Mouse (Mus musculus): Measurements from ENCODE around the gene Cldn24.

Cldn24 gene

DNA sequence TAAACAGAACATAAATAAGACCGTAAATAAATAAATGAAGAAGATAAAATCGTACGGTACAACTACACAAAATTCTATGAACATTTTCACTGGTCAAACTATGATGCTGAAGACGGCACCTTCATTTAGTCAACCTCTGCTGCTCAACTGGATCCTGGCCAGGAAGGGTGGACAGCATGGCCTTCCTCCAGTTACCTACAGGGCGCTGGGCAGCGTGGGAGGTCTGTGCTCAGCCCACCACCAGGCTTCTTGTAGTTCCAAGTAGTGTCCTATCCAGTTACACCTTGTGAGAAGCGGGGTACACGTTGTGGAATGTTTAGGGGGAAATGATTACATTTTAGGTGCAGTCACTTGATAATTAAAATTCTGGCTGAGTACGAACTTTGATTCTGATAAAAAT is 5.0 kb downstream of the Cldn24 start:
- no peak for DNase-seq (ENCODE audit: low spot score in 2 of 2)

GRCm38 (mm10) chr8:47832616-47833015 is 10.7 kb downstream of the Cldn24 start:
- DNase-seq (ENCODE audit: low spot score in 2 of 2), result no peak

GRCm38 (mm10) chr8:47833944-47834343 is 12.0 kb downstream of the Cldn24 start:
- no peak for DNase-seq (ENCODE audit: low spot score in 2 of 2)

- DNase-seq (ENCODE audit: low spot score in 2 of 2), result no peak
Measured at GRCm38 (mm10) chr8:47843063-47843462, 21.1 kb downstream of the Cldn24 start.

DNA sequence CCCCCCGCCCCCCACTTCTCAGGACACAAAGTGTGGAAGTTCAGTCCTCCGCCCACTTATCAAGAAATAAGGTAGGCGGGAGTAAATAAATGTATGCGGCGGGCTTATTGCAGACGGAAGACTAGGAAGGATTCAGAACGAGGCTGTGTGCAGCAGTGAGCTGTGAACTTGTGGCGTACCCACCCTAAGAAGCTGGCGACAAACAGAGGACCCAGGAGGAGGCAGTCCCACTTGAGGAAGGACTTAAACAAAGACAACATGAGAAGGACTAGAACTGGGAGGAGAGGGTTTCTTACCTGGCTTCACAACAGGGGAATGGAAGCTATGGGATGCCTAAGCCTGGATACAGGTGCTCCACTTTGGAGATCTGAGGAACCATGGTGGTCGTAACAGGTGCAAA is 21.7 kb downstream of the Cldn24 start:
- DNase-seq (ENCODE audit: low spot score in 2 of 2), result no peak

- no peak for DNase-seq (ENCODE audit: low spot score in 2 of 2)
Measured at GRCm38 (mm10) chr8:47845956-47846355, 24.0 kb downstream of the Cldn24 start.

DNA sequence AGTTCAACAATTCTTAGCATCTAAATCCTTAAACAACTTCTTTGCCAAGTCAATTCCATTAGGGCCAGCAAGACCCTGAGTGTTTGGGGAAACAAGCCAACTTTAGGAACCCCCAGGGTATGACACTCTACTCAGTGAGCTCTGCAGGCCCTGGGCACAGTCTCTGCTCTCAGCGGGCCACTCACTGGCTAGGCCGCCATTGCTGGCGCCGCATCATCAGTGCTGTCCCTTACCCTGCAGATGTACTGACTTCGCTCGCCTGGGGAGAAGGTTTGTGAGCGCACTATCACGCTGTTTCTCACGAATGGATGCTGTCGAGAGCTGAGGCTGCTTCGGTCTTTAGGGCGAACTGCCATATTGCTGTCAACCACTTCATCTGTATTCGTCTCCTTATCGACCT is 25.2 kb downstream of the Cldn24 start:
- no peak for DNase-seq (ENCODE audit: low spot score in 2 of 2)

- DNase-seq (ENCODE audit: low spot score in 2 of 2), result no peak
Measured at GRCm38 (mm10) chr8:47847931-47848330, 26.0 kb downstream of the Cldn24 start.

- DNase-seq (ENCODE audit: low spot score in 2 of 2), result no peak
Measured at GRCm38 (mm10) chr8:47849842-47850241, 27.9 kb downstream of the Cldn24 start.

DNA sequence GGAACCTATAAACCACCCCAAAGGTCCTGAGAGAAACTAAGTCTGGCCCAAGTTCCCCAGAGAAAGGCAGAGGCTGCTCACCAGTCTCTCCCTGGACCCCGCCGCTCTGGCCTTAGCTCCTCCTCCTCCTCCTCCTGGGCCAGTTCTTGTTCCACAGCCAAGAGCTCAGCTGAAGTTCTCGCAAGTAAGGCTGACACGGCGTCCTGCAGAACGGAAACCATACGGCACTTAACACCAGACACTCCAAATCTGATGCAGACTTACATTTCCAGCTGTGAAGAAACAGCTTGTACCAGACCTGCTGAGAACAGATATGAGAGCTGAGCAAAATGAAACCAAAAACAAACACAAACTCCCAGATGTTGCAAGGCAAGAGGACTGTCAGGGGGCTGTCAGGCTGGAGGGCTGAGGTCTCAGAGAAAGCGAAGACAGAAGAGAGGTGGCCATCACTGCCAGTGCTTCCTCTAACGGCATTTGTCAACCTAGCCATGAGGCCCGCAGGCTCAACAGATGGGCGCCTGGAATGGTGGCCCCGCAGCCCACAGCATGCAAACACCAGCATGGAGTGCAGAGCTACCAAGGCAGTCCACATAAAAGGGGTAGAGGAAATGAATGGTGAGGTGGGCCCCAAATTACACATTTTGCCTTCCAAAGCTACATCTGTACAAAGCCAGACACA is 30.0 kb downstream of the Cldn24 start:
- no peak for DNase-seq (ENCODE audit: low spot score in 2 of 2)

DNA sequence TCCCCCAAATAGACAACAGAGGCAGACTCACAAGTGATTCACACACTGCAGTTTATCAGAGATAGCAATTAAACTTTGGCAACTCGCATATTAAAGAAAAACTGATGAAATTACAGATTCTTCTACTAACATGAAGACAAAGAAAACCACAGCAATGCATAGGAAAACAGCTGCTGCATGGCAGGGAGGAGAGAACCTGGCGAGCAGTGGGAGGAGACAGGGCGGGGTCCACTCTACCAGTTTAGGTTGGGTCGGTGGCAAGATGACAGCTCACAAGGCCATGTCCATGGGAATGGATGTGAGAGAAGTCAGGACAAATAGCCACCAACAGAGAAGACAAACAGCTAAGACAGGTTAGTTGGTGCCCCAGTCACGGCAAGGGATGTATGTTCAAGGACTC is 30.8 kb downstream of the Cldn24 start:
- no peak for DNase-seq (ENCODE audit: low spot score in 2 of 2)

GRCm38 (mm10) chr8:47853356-47853755 is 31.4 kb downstream of the Cldn24 start:
- no peak for DNase-seq (ENCODE audit: low spot score in 2 of 2)

- DNase-seq (ENCODE audit: low spot score in 2 of 2), result no peak
Measured at GRCm38 (mm10) chr8:47859259-47859658, 37.3 kb downstream of the Cldn24 start.

DNA sequence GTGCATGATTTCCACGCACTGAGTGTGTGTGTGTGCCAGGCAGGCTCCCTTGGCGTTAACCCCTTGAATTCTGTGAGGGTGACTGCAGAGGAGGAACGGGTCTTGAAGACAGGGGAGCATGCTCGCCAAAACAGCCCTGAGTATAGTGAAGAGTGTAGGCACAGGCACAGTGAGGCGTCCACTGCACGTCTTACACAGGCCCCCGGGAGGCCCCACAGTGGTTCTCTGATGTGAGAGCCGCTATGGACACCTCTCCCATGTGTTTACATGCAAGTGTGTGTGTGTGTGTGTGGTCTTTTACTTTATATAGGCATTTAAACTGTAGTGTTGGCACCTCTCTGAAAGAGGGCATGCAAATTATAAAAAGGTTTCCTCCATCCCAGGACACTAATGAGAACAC is 44.6 kb downstream of the Cldn24 start:
- DNase-seq (ENCODE audit: low spot score in 2 of 2), result no peak

DNA sequence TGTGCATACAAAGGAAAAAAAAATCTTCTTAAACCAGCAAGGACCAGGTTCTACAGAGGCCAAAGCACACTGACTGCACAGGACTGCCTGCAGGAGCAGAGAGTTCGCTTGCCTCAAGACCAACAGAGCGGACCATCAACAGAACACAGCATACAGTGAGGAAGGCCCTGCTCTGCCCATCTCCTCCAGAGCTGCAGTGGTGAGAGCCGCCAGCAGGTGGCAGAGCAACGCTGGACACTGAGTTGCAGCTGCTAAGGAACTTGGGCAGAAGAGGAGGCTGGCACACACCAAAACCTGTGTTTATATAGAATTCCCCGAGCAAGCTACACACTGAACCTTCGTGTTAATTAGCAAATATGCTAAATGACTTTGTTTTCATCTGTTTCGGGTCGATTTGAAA is 45.1 kb downstream of the Cldn24 start:
- DNase-seq (ENCODE audit: low spot score in 2 of 2), result peak; percentile 67 to 90
